Mouse (Mus musculus): ENCODE measurements at regions not wholly inside any gene's neighbourhood (a gene's known extent, or its start where the extent isn't known, plus 50 kb on each side); places are given as distances from the start of the nearest gene placed in this dataset.

DNA sequence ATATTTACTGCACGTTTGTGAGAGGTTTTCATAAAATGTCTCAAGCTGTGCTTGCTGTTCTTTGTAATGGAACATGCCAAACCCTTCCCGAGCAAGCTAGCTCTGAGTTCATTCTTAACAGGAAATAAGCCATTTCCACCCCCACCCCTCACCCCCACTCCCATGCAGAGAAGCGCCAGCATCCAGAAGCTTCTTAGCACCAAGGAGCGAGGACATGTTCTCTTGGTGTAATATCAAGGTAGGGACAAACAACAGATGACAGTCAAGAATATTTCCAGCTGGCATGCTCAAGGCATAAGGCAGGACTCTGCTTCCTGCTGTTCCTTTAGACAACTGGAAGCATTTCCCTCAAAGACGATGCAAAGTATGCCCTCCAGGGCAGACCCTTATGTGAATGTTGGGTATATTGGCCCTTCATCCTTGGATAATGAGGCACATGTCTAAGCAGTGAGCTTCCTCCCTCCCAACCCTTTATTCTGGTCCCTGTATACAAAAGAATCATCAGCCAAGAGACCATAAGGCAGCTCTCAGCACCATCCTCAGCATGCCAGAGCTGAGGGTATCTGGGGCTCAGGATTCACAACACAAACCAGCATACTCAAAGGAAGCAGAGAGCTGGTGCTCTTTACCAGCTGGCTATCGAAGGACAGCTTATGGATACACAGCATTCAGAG, 205.2 kb upstream of the Ppp2r2d start:
- H3K27me3 ChIP-seq (ENCODE audit: control insufficient read depth, insufficient read depth, insufficient read length), result no peaks in the 10 kb centered on the region
- no peak for TF ChIP-seq CTCF (IDR thresholded peaks at IDR 0.05; ENCODE audit: control insufficient read depth, insufficient read depth, insufficient read length)
- no peaks in the 10 kb centered on the region for H3K36me3 ChIP-seq (ENCODE audit: control insufficient read depth, insufficient read depth)
- no peak overlapping the region for H3ac ChIP-seq (ENCODE audit: control insufficient read depth, insufficient read length, low read depth)
- H3K4me3 ChIP-seq (ENCODE audit: insufficient read depth, poor library complexity, severe bottlenecking), result no peak overlapping the region
- no peaks in the 10 kb centered on the region for H3K79me3 ChIP-seq (ENCODE audit: low read depth)
- H3K79me2 ChIP-seq (ENCODE audit: control insufficient read depth, insufficient read depth), result no peaks in the 10 kb centered on the region

DNA sequence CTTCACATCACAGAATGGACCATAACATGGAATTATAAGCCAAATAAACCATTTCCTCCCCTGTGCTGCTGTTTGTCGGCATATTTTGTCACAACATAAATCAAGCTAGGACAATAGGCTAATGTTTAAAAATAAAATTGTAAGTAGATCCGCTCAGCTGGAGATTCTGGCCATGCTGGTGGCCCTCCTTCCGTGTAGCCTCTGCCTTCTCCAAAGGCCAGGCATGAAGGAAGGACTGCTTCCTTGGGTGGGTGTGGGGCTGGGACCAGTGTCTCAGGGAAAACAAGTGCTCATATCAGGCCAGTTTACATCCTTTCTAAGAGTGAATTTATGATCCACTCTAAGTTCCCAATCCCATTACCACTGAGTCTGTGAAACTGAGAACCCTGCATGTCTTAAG, 206.3 kb upstream of the Ppp2r2d start:
- Histone ChIP-seq H3K27me3 (ENCODE audit: control insufficient read depth, insufficient read depth, insufficient read length) (no peaks in the 10 kb centered on the region), H3ac (ENCODE audit: control insufficient read depth, insufficient read length, low read depth) (no peak overlapping the region), H3K4me3 (ENCODE audit: insufficient read depth, poor library complexity, severe bottlenecking) (no peak overlapping the region), H3K36me3 (ENCODE audit: control insufficient read depth, insufficient read depth) (no peaks in the 10 kb centered on the region), H3K79me3 (ENCODE audit: low read depth) (no peaks in the 10 kb centered on the region), H3K79me2 (ENCODE audit: control insufficient read depth, insufficient read depth) (no peaks in the 10 kb centered on the region)
- no peak for TF ChIP-seq CEBPB (IDR thresholded peaks at IDR 0.05; ENCODE audit: low read depth)
- TF ChIP-seq MAX (IDR thresholded peaks at IDR 0.05), result no peak
- TF ChIP-seq CTCF (IDR thresholded peaks at IDR 0.05; ENCODE audit: control insufficient read depth, insufficient read depth, insufficient read length), result no peak
- TF ChIP-seq MYOG (IDR thresholded peaks at IDR 0.05; ENCODE audit: control insufficient read depth, extremely low read depth, insufficient read length), result no peak
- TF ChIP-seq MYOD1 (IDR thresholded peaks at IDR 0.05; ENCODE audit: control insufficient read depth, insufficient read length, low read depth), result no peak
- TF ChIP-seq USF1 (IDR thresholded peaks at IDR 0.05; ENCODE audit: low read depth), result no peak
- no peak for TF ChIP-seq FOSL1 (IDR thresholded peaks at IDR 0.05; ENCODE audit: insufficient read depth, low read length, poor library complexity, severe bottlenecking)

DNA sequence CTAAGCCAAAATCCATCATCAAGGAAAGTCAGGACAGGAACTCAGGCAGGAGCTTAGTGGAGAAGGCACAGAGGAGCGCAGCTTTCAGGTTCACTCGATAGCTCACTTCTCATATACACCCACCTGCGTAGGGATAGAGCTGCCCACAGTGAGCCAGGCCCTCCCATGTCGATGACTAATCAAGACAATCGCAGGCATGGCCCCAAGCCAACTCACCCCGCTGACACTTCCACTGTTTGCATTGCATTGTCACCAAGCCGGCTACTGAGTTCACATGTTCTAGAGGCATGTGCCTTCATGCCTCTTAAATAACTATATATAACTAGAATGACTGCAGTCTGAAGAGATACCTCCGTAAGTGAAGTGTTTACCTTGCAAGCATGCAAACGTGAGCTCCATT, 219.8 kb upstream of the Ppp2r2d start:
- Histone ChIP-seq H3K79me3 (ENCODE audit: low read depth) (no peaks in the 10 kb centered on the region), H3ac (ENCODE audit: control insufficient read depth, insufficient read length, low read depth) (no peak overlapping the region), H3K79me2 (ENCODE audit: control insufficient read depth, insufficient read depth) (no peaks in the 10 kb centered on the region), H3K27me3 (ENCODE audit: control insufficient read depth, insufficient read depth, insufficient read length) (no peaks in the 10 kb centered on the region), H3K4me3 (ENCODE audit: insufficient read depth, poor library complexity, severe bottlenecking) (no peak overlapping the region), H3K36me3 (ENCODE audit: control insufficient read depth, insufficient read depth) (no peaks in the 10 kb centered on the region)
- TF ChIP-seq CEBPB (IDR thresholded peaks at IDR 0.05; ENCODE audit: low read depth), result no peak
- no peak for TF ChIP-seq MAX (IDR thresholded peaks at IDR 0.05)
- TF ChIP-seq USF1 (IDR thresholded peaks at IDR 0.05; ENCODE audit: low read depth), result no peak
- no peak for TF ChIP-seq MYOD1 (IDR thresholded peaks at IDR 0.05; ENCODE audit: control insufficient read depth, insufficient read length, low read depth)
- TF ChIP-seq MYOG (IDR thresholded peaks at IDR 0.05; ENCODE audit: control insufficient read depth, extremely low read depth, insufficient read length), result no peak
- TF ChIP-seq CTCF (IDR thresholded peaks at IDR 0.05; ENCODE audit: control insufficient read depth, insufficient read depth, insufficient read length), result no peak
- TF ChIP-seq FOSL1 (IDR thresholded peaks at IDR 0.05; ENCODE audit: insufficient read depth, low read length, poor library complexity, severe bottlenecking), result no peak

DNA sequence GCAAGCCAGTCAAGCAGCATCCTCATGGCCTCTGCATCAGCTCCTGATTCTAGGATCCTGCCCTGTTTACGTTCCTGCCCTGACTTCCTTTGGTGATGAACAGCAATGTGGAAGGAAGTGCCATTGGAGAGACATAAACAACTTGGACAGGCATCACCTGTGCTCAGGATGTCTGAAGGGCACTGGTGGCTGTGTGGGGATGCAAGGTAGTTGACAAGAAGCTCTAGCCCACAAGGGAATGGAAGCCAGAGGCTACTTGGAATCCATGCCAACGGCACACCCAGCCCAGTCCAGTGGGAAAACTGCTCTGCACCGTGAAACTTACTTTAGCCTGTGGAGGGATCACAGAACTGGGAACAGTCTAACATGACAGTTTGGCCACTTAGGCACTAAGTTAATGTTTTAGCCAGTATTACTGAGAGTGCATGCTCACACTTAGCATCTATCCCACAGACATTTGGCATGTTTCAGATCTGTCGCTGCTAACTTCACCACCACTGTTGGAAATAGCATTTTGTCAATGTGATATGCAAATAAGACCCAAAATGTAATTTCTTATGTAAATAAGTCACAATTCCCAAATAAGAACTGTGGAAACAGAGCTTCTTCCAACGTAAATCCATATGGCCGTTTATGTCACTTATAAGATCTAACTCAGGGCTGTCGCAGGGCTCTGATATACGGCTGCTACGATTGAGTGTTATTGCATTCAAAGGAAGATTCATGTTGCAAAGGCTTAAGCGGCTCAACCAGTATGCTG, 223.5 kb upstream of the Tcerg1l start:
- Histone ChIP-seq H3K36me3 (ENCODE audit: control insufficient read depth, insufficient read depth) (no peaks in the 10 kb centered on the region), H3K79me3 (ENCODE audit: low read depth) (no peaks in the 10 kb centered on the region), H3K4me3 (ENCODE audit: insufficient read depth, poor library complexity, severe bottlenecking) (no peak overlapping the region), H3K27me3 (ENCODE audit: control insufficient read depth, insufficient read depth, insufficient read length) (no peaks in the 10 kb centered on the region), H3ac (ENCODE audit: control insufficient read depth, insufficient read length, low read depth) (no peak overlapping the region), H3K79me2 (ENCODE audit: control insufficient read depth, insufficient read depth) (no peaks in the 10 kb centered on the region)
- TF ChIP-seq CEBPB (IDR thresholded peaks at IDR 0.05; ENCODE audit: low read depth), result no peak
- TF ChIP-seq USF1 (IDR thresholded peaks at IDR 0.05; ENCODE audit: low read depth), result no peak
- TF ChIP-seq MYOD1 (IDR thresholded peaks at IDR 0.05; ENCODE audit: control insufficient read depth, insufficient read length, low read depth), result no peak
- no peak for TF ChIP-seq MYOG (IDR thresholded peaks at IDR 0.05; ENCODE audit: control insufficient read depth, extremely low read depth, insufficient read length)
- TF ChIP-seq FOSL1 (IDR thresholded peaks at IDR 0.05; ENCODE audit: insufficient read depth, low read length, poor library complexity, severe bottlenecking), result no peak

DNA sequence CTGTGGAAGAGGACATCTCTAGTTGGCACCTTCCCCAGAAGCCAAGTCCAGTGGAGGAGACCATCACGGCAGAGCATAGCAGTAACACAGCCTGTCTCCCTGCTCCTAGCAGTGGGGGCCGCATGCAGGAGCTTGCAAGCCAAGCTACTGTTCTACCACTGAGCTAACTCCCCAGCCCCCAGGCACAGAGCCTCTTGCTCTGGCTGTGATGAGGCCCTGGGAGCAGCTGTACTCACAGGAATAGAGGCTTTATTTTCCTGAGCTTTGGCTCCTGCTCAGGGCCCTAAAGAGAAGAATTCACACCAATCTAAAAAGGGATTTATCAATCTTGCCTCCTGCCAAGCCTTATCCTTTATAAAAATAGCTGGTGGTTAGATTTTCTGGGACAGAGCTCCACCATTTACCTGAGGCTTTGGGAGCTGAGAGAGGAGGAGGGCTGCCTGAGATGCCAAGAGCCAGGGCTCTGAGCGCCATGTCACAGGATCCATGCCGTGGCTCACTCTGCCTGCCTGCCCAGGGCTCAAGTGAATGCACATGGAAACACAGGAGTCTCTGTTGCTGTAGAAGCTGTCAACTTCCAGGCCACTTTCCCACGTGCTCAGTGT, 222.7 kb upstream of the Tcerg1l start:
- Histone ChIP-seq H3ac (ENCODE audit: control insufficient read depth, insufficient read length, low read depth) (no peak overlapping the region), H3K36me3 (ENCODE audit: control insufficient read depth, insufficient read depth) (no peaks in the 10 kb centered on the region), H3K79me2 (ENCODE audit: control insufficient read depth, insufficient read depth) (no peaks in the 10 kb centered on the region), H3K79me3 (ENCODE audit: low read depth) (no peaks in the 10 kb centered on the region), H3K4me3 (ENCODE audit: insufficient read depth, poor library complexity, severe bottlenecking) (no peak overlapping the region), H3K27me3 (ENCODE audit: control insufficient read depth, insufficient read depth, insufficient read length) (no peaks in the 10 kb centered on the region)
- TF ChIP-seq CEBPB (IDR thresholded peaks at IDR 0.05; ENCODE audit: low read depth) (no peak), USF1 (IDR thresholded peaks at IDR 0.05; ENCODE audit: low read depth) (no peak), MAX (IDR thresholded peaks at IDR 0.05) (no peak), MYOD1 (IDR thresholded peaks at IDR 0.05; ENCODE audit: control insufficient read depth, insufficient read length, low read depth) (no peak), FOSL1 (IDR thresholded peaks at IDR 0.05; ENCODE audit: insufficient read depth, low read length, poor library complexity, severe bottlenecking) (no peak), CTCF (IDR thresholded peaks at IDR 0.05; ENCODE audit: control insufficient read depth, insufficient read depth, insufficient read length) (no peak), MYOG (IDR thresholded peaks at IDR 0.05; ENCODE audit: control insufficient read depth, extremely low read depth, insufficient read length) (no peak)

All from C2C12 (cell line).